Mouse (Mus musculus): ENCODE measurements around the gene Sfrp2. TPM values are rescaled to one million over a fixed set of nuclear protein-coding genes. Genes with fewer than 3 reads are reported as not detected.
A peak's percentile ranks its signal among the peaks of the same experiment; 100 is the strongest.

The Sfrp2 gene
- polyA plus RNA-seq, 1 experiment, result 14.0 TPM

GRCm38 (mm10) chr3:83787086-83787485 lies 21.0 kb downstream of the Sfrp2 start:
- DNase-seq, result no peak
- Histone ChIP-seq H3K4me1 (ENCODE audit: control insufficient read depth, insufficient read depth, low read length) (no peaks in the 10 kb centered on the region), H3K27me3 (replicated peaks; ENCODE audit: control insufficient read depth, insufficient read depth, low read length) (peaks cover 1% of the 10 kb centered on the region; the same call in 1 of the 2 replicates), H3K27ac (ENCODE audit: insufficient read depth, low read depth, low read length) (no peak overlapping the region), H3K4me3 (ENCODE audit: insufficient read depth, low read depth, low read length) (no peak overlapping the region), H3K36me3 (ENCODE audit: control insufficient read depth, insufficient read depth, low read length) (no peaks in the 10 kb centered on the region)
- TF ChIP-seq POLR2A (IDR thresholded peaks at IDR 0.05; ENCODE audit: low read depth, low read length) (no peak), CTCF (conservative IDR thresholded peaks at IDR 0.05; ENCODE audit: insufficient read depth, insufficient read length, low read depth, low read length) (no peak)
- 100% methylated on average over 2 of the region's 2 CpGs for WGBS

GRCm38 (mm10) chr3:83787776-83788305 lies 21.7 kb downstream of the Sfrp2 start:
- no peak for TF ChIP-seq CTCF (conservative IDR thresholded peaks at IDR 0.05; ENCODE audit: insufficient read depth, insufficient read length, low read depth, low read length)
- no peak for TF ChIP-seq POLR2A (IDR thresholded peaks at IDR 0.05; ENCODE audit: low read depth, low read length)
- H3K4me3 ChIP-seq (ENCODE audit: insufficient read depth, low read depth, low read length), result no peak overlapping the region
- H3K36me3 ChIP-seq (ENCODE audit: control insufficient read depth, insufficient read depth, low read length), result no peaks in the 10 kb centered on the region
- DNase-seq, result no peak
- H3K27me3 ChIP-seq (replicated peaks; ENCODE audit: control insufficient read depth, insufficient read depth, low read length), result peaks cover 1% of the 10 kb centered on the region; the same call in 1 of the 2 replicates
- 83% methylated on average over 7 of the region's 7 CpGs for WGBS
- H3K27ac ChIP-seq (ENCODE audit: insufficient read depth, low read depth, low read length), result no peak overlapping the region
- H3K4me1 ChIP-seq (ENCODE audit: control insufficient read depth, insufficient read depth, low read length), result no peaks in the 10 kb centered on the region

DNA sequence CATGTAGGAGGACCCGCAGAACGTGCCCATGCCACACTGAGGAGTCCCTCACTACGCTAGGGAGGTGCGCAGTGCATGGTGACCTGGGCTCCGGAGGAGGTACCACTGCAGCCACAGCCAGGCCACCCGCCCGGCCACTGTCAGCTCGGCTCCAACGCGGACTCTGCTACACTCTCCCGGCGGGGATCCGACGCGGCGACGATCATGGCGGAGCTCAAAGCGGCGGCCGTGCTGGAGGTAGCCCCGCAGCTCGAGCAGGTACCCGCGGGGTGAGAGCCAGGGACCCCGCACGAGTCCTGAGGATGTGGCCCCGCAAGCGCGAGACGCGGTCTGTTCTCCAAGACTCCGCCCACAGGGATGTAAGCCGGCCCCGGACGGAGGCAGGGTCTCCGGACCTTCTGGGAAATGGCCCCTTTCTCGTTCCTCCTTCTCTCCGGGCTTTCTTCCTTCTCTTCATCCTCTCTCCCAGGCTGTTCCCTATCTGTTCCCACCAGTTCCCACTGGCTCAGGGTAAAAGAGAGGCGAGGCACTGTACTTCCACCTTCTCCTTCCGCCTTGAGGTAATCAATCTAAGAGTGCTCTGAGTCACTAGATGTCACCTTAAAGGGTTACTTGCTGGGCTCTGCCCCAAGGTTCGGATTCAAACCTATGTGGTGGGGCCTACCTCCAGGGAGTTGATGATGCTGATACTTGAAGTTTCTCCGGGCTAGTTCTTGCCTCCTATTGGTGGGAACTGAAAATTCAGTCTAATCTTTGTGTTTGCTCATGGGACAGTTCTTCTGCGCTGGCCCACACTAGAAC lies 23.7 kb downstream of the Sfrp2 start:
- no peak for DNase-seq
- H3K4me1 ChIP-seq (ENCODE audit: control insufficient read depth, insufficient read depth, low read length), result no peaks in the 10 kb centered on the region
- H3K36me3 ChIP-seq (ENCODE audit: control insufficient read depth, insufficient read depth, low read length), result no peaks in the 10 kb centered on the region
- H3K27me3 ChIP-seq (replicated peaks; ENCODE audit: control insufficient read depth, insufficient read depth, low read length), result peaks cover 1% of the 10 kb centered on the region; the same call in 1 of the 2 replicates
- peak overlapping the region; percentile 58 for H3K4me3 ChIP-seq (ENCODE audit: insufficient read depth, low read depth, low read length)
- H3K27ac ChIP-seq (ENCODE audit: insufficient read depth, low read depth, low read length), result no peak overlapping the region
- WGBS, result 3% methylated on average over 44 of the region's 44 CpGs
- TF ChIP-seq POLR2A (IDR thresholded peaks at IDR 0.05; ENCODE audit: low read depth, low read length) (no peak), CTCF (conservative IDR thresholded peaks at IDR 0.05; ENCODE audit: insufficient read depth, insufficient read length, low read depth, low read length) (no peak)

DNA sequence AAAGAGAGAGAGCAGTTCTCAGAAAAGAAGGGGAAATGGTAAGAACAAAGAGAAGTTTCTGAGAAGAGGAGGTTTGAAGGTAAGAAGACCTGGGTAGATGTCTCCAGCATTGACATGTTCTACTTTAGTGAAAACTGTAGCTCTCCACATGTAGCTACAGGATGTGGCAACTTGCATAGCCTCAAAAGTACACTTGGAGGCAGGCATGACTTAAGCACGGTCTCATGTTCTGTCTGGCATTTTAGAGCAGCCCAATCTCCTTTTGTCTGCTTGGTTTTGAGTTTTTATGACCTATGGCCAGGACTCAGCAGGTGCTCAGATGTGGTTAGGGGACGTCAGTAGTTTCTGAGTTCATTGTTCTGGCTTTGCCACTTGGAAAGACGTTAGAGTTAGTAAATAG lies 25.3 kb downstream of the Sfrp2 start:
- H3K4me3 ChIP-seq (ENCODE audit: insufficient read depth, low read depth, low read length), result no peak overlapping the region
- no peak for DNase-seq
- H3K27me3 ChIP-seq (replicated peaks; ENCODE audit: control insufficient read depth, insufficient read depth, low read length), result peaks cover 1% of the 10 kb centered on the region; the same call in 1 of the 2 replicates
- H3K27ac ChIP-seq (ENCODE audit: insufficient read depth, low read depth, low read length), result no peak overlapping the region
- 89% methylated on average over 3 of the region's 3 CpGs for WGBS
- TF ChIP-seq CTCF (conservative IDR thresholded peaks at IDR 0.05; ENCODE audit: insufficient read depth, insufficient read length, low read depth, low read length), result no peak
- TF ChIP-seq POLR2A (IDR thresholded peaks at IDR 0.05; ENCODE audit: low read depth, low read length), result no peak
- no peaks in the 10 kb centered on the region for H3K4me1 ChIP-seq (ENCODE audit: control insufficient read depth, insufficient read depth, low read length)
- H3K36me3 ChIP-seq (ENCODE audit: control insufficient read depth, insufficient read depth, low read length), result no peaks in the 10 kb centered on the region

DNA sequence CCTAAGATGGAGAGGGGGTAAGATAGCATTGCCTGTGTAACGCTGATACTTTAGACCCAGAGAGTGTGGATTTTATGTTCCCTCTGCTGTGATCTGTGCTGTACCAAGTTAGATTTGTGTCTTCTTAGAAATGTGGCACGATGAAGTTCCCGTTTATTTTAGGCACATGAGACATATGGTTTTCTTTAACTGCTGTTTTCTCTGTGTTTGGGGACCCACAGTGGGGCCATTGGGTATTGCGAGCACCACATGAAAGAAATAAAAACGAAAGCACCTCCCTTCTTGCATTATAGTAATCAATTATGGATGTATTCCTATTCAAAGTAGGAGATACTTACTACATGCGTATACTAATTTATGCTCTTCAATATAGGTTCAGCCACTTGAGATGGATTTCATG lies 31.0 kb downstream of the Sfrp2 start:
- Histone ChIP-seq H3K27ac (ENCODE audit: insufficient read depth, low read depth, low read length) (no peak overlapping the region), H3K36me3 (ENCODE audit: control insufficient read depth, insufficient read depth, low read length) (no peaks in the 10 kb centered on the region), H3K27me3 (replicated peaks; ENCODE audit: control insufficient read depth, insufficient read depth, low read length) (no peaks in the 10 kb centered on the region), H3K4me3 (ENCODE audit: insufficient read depth, low read depth, low read length) (no peak overlapping the region), H3K4me1 (ENCODE audit: control insufficient read depth, insufficient read depth, low read length) (no peaks in the 10 kb centered on the region)
- 54% methylated on average over 6 of the region's 6 CpGs for WGBS
- DNase-seq, result no peak
- TF ChIP-seq POLR2A (IDR thresholded peaks at IDR 0.05; ENCODE audit: low read depth, low read length) (no peak), CTCF (conservative IDR thresholded peaks at IDR 0.05; ENCODE audit: insufficient read depth, insufficient read length, low read depth, low read length) (no peak)

- no peaks in the 10 kb centered on the region for H3K4me1 ChIP-seq (ENCODE audit: control insufficient read depth, insufficient read depth, low read length)
- H3K27ac ChIP-seq (ENCODE audit: insufficient read depth, low read depth, low read length), result no peak overlapping the region
- peak; percentile 20 for DNase-seq
- no peaks in the 10 kb centered on the region for H3K27me3 ChIP-seq (replicated peaks; ENCODE audit: control insufficient read depth, insufficient read depth, low read length)
- WGBS, result 5% methylated on average over 10 of the region's 10 CpGs
- TF ChIP-seq CTCF (conservative IDR thresholded peaks at IDR 0.05; ENCODE audit: insufficient read depth, insufficient read length, low read depth, low read length) (peak; percentile 55), POLR2A (IDR thresholded peaks at IDR 0.05; ENCODE audit: low read depth, low read length) (no peak)
- no peaks in the 10 kb centered on the region for H3K36me3 ChIP-seq (ENCODE audit: control insufficient read depth, insufficient read depth, low read length)
- H3K4me3 ChIP-seq (ENCODE audit: insufficient read depth, low read depth, low read length), result no peak overlapping the region
These were observed 31.7 kb downstream of the Sfrp2 start for GRCm38 (mm10) chr3:83797828-83798227.

DNA sequence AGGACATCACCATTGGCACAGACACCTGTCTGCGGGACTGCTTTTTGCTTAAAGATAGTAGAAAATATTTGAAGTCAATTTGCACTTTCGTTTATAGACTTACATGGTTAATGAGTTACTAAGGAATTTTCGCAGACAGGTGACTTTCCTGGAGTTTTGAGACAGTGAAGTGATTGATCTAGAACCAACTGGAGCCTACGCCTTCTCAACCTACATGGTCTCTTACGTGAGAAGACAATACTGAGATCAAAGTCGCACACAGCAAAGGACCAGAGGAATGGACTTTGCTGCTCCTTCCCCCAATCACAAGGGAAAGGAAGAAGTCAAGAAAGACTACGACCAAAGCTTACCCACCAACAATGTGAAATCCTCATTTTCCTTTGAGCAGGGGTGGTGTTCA lies 33.4 kb downstream of the Sfrp2 start:
- H3K27me3 ChIP-seq (replicated peaks; ENCODE audit: control insufficient read depth, insufficient read depth, low read length), result no peaks in the 10 kb centered on the region
- no peaks in the 10 kb centered on the region for H3K36me3 ChIP-seq (ENCODE audit: control insufficient read depth, insufficient read depth, low read length)
- WGBS, result 71% methylated on average over 7 of the region's 7 CpGs
- no peak for TF ChIP-seq POLR2A (IDR thresholded peaks at IDR 0.05; ENCODE audit: low read depth, low read length)
- no peak for TF ChIP-seq CTCF (conservative IDR thresholded peaks at IDR 0.05; ENCODE audit: insufficient read depth, insufficient read length, low read depth, low read length)
- DNase-seq, result no peak
- H3K27ac ChIP-seq (ENCODE audit: insufficient read depth, low read depth, low read length), result no peak overlapping the region
- H3K4me3 ChIP-seq (ENCODE audit: insufficient read depth, low read depth, low read length), result no peak overlapping the region
- H3K4me1 ChIP-seq (ENCODE audit: control insufficient read depth, insufficient read depth, low read length), result no peaks in the 10 kb centered on the region

Data from kidney, adult 2 months (tissue).